Mouse (Mus musculus): ENCODE data around the gene Mt3. TPM values are rescaled to one million over a fixed set of nuclear protein-coding genes. Genes with fewer than 3 reads are reported as not detected.
A peak's percentile ranks its signal among the peaks of the same experiment; 100 is the strongest.

Mt3 gene
- polyA plus RNA-seq, 1 experiment from 2014 or later: 0.95 TPM

DNA sequence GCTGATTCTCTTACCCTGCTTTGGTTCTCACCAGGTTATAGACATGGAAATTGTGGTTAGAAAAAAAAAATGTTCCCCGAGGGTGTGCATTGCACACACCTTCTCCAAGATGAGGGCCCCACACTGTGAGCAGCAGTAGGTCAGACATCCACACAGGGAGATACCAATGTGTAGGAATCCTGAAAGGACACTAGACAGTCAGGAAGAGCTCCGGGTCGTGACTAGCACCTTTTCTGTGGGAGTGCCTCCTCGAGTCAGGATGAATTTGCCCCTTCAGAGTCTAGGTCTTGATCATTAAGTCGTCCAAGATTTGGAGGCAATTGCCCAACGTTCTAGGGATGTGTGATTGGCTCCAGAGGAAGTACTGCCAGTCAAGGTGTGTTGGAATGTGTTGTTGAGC, 33.4 kb downstream of the Mt3 start:
- peaks cover 36% of the 10 kb centered on the region for H3K4me1 ChIP-seq (replicated peaks; ENCODE audit: control insufficient read depth, insufficient read depth, low read length)
- DNase-seq (ENCODE audit: low spot score) (no peak), ATAC-seq (replicated peaks; ENCODE audit: low FRiP score) (no peak)
- H3K27me3 ChIP-seq (replicated peaks; ENCODE audit: control insufficient read depth, insufficient read depth, low read length): peaks cover 41% of the 10 kb centered on the region
- H3K9ac ChIP-seq (ENCODE audit: low read depth, low read length): no peak overlapping the region
- H3K4me2 ChIP-seq: peak overlapping the region; percentile 60
- H3K36me3 ChIP-seq (ENCODE audit: control insufficient read depth, insufficient read depth, low read length): no peaks in the 10 kb centered on the region
- no peak overlapping the region for H3K4me3 ChIP-seq (ENCODE audit: low read depth, low read length)
- H3K27ac ChIP-seq (ENCODE audit: low read depth, low read length): peak overlapping the region; percentile 4; the same call in 1 of the 2 replicates
- no peaks in the 10 kb centered on the region for H3K9me3 ChIP-seq (ENCODE audit: control insufficient read depth, low read length)
- WGBS: 63% methylated on average over 6 of the region's 6 CpGs

DNA sequence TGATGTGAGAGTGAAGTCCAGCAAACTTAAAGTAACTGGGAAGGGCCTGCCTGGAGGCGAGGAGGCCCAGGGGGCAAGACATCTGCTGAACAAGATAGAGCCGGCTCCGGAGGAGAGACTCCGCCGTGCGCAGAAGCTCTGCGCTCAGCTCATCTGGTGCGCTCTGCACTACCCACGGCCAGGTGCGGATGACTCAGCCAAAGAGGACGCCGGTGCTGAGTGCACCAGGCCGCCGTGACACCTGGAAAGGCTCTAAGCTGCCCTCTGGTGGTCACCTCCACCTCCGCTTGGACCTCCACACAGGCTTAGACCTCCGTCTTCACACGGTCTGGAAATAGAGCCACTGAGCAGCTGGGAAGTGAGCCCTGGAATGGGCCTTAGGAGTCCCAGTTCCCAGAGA, 34.1 kb downstream of the Mt3 start:
- H3K27me3 ChIP-seq (replicated peaks; ENCODE audit: control insufficient read depth, insufficient read depth, low read length): peaks cover 41% of the 10 kb centered on the region
- no peaks in the 10 kb centered on the region for H3K36me3 ChIP-seq (ENCODE audit: control insufficient read depth, insufficient read depth, low read length)
- H3K9me3 ChIP-seq (ENCODE audit: control insufficient read depth, low read length): no peaks in the 10 kb centered on the region
- ATAC-seq (replicated peaks; ENCODE audit: low FRiP score) (peak; percentile 81), DNase-seq (ENCODE audit: low spot score) (peak; percentile 69)
- peaks cover 41% of the 10 kb centered on the region for H3K4me1 ChIP-seq (replicated peaks; ENCODE audit: control insufficient read depth, insufficient read depth, low read length)
- H3K4me3 ChIP-seq (ENCODE audit: low read depth, low read length): peak overlapping the region; percentile 30
- peak overlapping the region; percentile 46 for H3K9ac ChIP-seq (ENCODE audit: low read depth, low read length)
- peak overlapping the region; percentile 60 for H3K4me2 ChIP-seq
- peak overlapping the region; percentile 47 for H3K27ac ChIP-seq (ENCODE audit: low read depth, low read length)
- 4% methylated on average over 17 of the region's 17 CpGs for WGBS

DNA sequence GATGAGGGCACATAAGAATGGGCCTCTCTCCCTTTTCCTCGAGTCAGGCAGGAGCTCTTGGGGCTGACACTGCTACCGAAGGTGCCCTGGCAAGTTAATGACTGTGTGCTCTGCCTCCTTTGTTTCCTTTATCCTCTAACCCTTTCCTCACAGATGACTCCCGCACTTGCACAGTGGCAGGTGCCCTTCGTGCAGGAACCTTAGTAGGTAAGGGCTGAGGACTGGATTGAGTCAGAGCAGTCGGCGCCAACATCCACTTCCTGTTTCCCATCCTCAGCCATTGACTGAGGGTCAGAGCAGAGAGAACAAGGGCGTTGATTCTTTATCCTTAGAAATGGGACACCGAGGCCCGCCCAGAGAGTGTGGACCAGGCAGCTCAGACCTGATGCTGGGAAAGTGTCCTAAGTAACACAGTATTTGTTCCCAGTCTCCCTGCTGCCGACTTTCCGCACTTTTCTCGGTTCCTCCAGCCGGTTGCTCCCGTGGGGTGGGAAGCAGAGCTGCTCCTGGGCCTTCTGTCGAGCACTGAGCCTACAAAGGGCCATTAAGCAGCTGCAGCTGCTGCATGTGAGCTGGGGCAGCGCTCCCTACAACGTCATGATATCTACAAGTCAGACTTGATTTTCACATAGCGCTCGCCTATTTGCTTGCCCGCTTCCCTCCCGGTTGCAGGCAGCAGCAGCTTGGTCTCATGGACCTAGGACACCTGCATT, 35.0 kb downstream of the Mt3 start:
- H3K9ac ChIP-seq (ENCODE audit: low read depth, low read length): peak overlapping the region; percentile 46
- peaks cover 37% of the 10 kb centered on the region for H3K27me3 ChIP-seq (replicated peaks; ENCODE audit: control insufficient read depth, insufficient read depth, low read length)

DNA sequence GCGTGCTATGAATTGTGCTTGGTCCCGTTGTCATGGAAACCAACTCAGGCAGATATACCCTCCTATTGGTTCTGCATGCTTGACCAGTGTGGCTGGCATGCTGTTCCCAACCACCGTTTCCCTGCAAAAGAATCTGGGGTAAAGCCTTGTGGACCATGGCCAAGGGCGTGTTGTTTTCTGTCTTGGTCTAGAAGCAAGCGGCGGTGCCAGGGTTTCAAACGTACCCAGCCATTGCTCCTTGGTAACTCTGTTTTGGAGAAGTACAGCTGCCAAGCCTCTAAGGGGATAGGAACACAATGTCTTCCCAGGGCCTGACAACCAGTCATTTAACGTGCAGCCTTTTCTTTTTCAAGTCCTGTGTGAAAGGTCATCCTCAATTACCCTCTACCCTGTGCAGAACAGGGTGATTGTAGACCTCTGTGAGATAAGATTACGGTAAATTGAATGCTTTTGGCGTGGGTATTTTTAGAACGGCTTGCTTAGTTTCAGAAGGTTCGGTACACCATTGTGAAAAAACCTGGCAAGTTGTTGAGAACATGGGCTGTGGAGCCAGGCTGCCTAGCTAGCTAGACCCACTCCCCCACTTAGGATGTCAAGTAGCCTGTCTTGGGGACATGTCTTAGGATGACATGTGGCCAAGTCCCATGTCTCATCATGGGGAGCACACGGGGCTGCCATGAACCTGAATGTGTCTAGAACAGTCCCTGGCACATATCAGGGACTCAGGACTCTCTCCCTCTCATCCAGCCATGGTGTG, 37.0 kb downstream of the Mt3 start:
- H3K27me3 ChIP-seq (replicated peaks; ENCODE audit: control insufficient read depth, insufficient read depth, low read length): peaks cover 24% of the 10 kb centered on the region
- no peak overlapping the region for H3K27ac ChIP-seq (ENCODE audit: low read depth, low read length)
- no peak for DNase-seq (ENCODE audit: low spot score)
- H3K9me3 ChIP-seq (ENCODE audit: control insufficient read depth, low read length): no peaks in the 10 kb centered on the region
- no peaks in the 10 kb centered on the region for H3K36me3 ChIP-seq (ENCODE audit: control insufficient read depth, insufficient read depth, low read length)
- WGBS: 64% methylated on average over 13 of the region's 13 CpGs
- no peak for ATAC-seq (replicated peaks; ENCODE audit: low FRiP score)
- H3K4me2 ChIP-seq: no peak overlapping the region
- H3K9ac ChIP-seq (ENCODE audit: low read depth, low read length): no peak overlapping the region
- peaks cover 24% of the 10 kb centered on the region for H3K4me1 ChIP-seq (replicated peaks; ENCODE audit: control insufficient read depth, insufficient read depth, low read length)
- no peak overlapping the region for H3K4me3 ChIP-seq (ENCODE audit: low read depth, low read length)

More for the DNA sequence above, 35.0 kb downstream of the Mt3 start:
- Histone ChIP-seq H3K27ac (ENCODE audit: low read depth, low read length) (peak overlapping the region; percentile 47), H3K9me3 (ENCODE audit: control insufficient read depth, low read length) (no peaks in the 10 kb centered on the region), H3K4me2 (peak overlapping the region; percentile 60), H3K4me1 (replicated peaks; ENCODE audit: control insufficient read depth, insufficient read depth, low read length) (peaks cover 38% of the 10 kb centered on the region), H3K36me3 (ENCODE audit: control insufficient read depth, insufficient read depth, low read length) (no peaks in the 10 kb centered on the region), H3K4me3 (ENCODE audit: low read depth, low read length) (no peak overlapping the region)
- DNase-seq (ENCODE audit: low spot score) (no peak), ATAC-seq (replicated peaks; ENCODE audit: low FRiP score) (no peak)
- 34% methylated on average over 21 of the region's 21 CpGs for WGBS

DNA sequence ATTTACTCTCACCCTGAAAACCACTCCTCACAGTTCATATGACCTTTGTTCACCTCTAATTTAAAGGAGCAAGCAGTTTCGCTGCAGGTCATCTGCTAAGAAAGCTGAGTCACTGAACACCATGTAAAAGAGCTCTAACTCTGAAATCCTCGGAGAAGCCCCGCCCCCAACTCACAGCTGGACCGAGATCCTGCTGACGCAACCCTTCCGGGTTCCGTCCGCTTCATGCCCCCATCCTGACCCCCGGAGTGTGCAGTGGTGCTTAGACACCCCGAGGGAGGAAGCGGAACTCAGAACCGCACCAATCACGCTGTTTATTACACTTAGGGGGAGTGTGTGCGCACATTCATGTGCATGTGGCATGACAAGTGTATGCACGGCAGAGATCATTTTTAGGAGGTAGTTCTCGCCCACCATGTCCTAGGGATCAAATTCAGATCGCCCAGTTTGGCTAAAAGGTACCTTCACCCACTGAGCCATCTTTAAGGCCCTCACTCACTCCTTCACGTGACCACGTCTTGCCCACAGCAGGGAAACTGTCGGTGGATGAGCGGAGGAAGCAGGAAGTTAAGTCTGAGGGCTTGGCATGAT, 38.8 kb downstream of the Mt3 start:
- H3K27ac ChIP-seq (ENCODE audit: low read depth, low read length): no peak overlapping the region; the same call in 1 of the 2 replicates
- peak; percentile 53 for ATAC-seq (replicated peaks; ENCODE audit: low FRiP score)
- WGBS: 14% methylated on average over 21 of the region's 21 CpGs

DNA sequence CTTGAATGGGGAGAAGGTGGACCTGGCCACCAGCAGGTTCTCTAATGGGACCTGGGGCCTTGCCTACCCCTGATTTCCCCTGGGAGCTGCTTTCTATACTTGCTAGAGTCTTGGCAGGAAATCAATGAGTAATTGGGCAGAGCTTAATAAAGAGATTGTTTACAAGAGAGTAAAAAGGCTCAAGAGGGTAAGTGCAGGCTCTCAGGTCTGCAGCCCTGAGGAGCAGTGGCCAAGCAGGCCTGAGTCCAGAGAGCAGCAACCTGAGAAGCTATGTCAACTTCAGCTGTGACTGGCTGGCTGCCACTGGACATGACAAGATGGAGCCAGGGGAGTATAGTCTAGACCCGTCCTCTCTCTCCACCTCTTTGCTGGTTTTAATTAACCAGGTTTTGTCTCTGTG, 40.5 kb downstream of the Mt3 start:
- Histone ChIP-seq H3K27me3 (replicated peaks; ENCODE audit: control insufficient read depth, insufficient read depth, low read length) (0 out of 2 replicates have a peak, but pooled peaks cover 3% of the 10 kb centered on the region), H3K4me1 (replicated peaks; ENCODE audit: control insufficient read depth, insufficient read depth, low read length) (peaks cover 12% of the 10 kb centered on the region; the same call in 1 of the 2 replicates), H3K9ac (ENCODE audit: low read depth, low read length) (no peak overlapping the region), H3K4me2 (no peak overlapping the region), H3K4me3 (ENCODE audit: low read depth, low read length) (no peak overlapping the region), H3K36me3 (ENCODE audit: control insufficient read depth, insufficient read depth, low read length) (no peaks in the 10 kb centered on the region), H3K27ac (ENCODE audit: low read depth, low read length) (no peak overlapping the region), H3K9me3 (ENCODE audit: control insufficient read depth, low read length) (no peaks in the 10 kb centered on the region)
- 83% methylated on average over 1 of the region's 1 CpGs for WGBS
- no peak for DNase-seq (ENCODE audit: low spot score)
- ATAC-seq (replicated peaks; ENCODE audit: low FRiP score): no peak

More for the DNA sequence above, 38.8 kb downstream of the Mt3 start:
- DNase-seq (ENCODE audit: low spot score): peak; percentile 72
- Histone ChIP-seq H3K9ac (ENCODE audit: low read depth, low read length) (peak overlapping the region; percentile 66), H3K4me2 (peak overlapping the region; percentile 76), H3K4me3 (ENCODE audit: low read depth, low read length) (peak overlapping the region; percentile 54), H3K9me3 (ENCODE audit: control insufficient read depth, low read length) (no peaks in the 10 kb centered on the region), H3K27me3 (replicated peaks; ENCODE audit: control insufficient read depth, insufficient read depth, low read length) (peaks cover 15% of the 10 kb centered on the region), H3K4me1 (replicated peaks; ENCODE audit: control insufficient read depth, insufficient read depth, low read length) (peaks cover 23% of the 10 kb centered on the region), H3K36me3 (ENCODE audit: control insufficient read depth, insufficient read depth, low read length) (no peaks in the 10 kb centered on the region)

DNA sequence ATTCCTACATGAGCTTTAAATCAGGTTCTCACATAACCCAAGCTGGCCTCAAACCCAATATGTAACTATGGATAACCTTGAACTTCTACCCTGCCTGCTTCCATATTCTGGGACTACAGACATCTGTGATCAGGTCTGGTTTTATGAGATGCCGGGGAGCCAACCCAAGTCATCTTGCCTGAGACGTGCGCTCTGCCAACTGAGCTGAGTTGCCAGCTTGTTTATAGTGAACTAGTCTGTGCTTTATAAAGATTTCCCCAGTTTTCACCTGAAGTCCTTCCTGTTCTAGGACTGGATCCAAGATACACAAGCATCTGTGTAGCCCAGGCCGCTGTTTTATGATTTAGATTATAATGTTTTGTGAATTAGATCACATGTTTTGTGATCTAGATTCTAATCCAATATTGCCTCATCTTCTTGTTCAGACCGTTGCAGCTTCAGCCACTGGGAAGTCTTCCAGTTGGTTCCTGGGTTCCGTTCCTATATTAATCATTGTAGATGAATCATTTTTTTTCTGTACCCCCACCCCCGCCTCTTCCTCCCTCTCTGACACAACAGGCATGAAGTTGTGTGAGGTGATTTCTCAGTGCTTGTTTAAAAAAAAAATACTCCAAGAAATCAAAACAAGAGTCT, 42.3 kb downstream of the Mt3 start:
- H3K4me1 ChIP-seq (replicated peaks; ENCODE audit: control insufficient read depth, insufficient read depth, low read length): peaks cover 10% of the 10 kb centered on the region; the same call in 1 of the 2 replicates
- H3K9me3 ChIP-seq (ENCODE audit: control insufficient read depth, low read length): no peaks in the 10 kb centered on the region
- H3K4me3 ChIP-seq (ENCODE audit: low read depth, low read length): no peak overlapping the region
- 83% methylated on average over 7 of the region's 7 CpGs for WGBS
- DNase-seq (ENCODE audit: low spot score): no peak
- H3K36me3 ChIP-seq (ENCODE audit: control insufficient read depth, insufficient read depth, low read length): no peaks in the 10 kb centered on the region
- H3K27ac ChIP-seq (ENCODE audit: low read depth, low read length): no peak overlapping the region
- no peak overlapping the region for H3K4me2 ChIP-seq
- no peak overlapping the region for H3K9ac ChIP-seq (ENCODE audit: low read depth, low read length)
- no peak for ATAC-seq (replicated peaks; ENCODE audit: low FRiP score)
- 0 out of 2 replicates have a peak, but pooled peaks cover 3% of the 10 kb centered on the region for H3K27me3 ChIP-seq (replicated peaks; ENCODE audit: control insufficient read depth, insufficient read depth, low read length)

DNA sequence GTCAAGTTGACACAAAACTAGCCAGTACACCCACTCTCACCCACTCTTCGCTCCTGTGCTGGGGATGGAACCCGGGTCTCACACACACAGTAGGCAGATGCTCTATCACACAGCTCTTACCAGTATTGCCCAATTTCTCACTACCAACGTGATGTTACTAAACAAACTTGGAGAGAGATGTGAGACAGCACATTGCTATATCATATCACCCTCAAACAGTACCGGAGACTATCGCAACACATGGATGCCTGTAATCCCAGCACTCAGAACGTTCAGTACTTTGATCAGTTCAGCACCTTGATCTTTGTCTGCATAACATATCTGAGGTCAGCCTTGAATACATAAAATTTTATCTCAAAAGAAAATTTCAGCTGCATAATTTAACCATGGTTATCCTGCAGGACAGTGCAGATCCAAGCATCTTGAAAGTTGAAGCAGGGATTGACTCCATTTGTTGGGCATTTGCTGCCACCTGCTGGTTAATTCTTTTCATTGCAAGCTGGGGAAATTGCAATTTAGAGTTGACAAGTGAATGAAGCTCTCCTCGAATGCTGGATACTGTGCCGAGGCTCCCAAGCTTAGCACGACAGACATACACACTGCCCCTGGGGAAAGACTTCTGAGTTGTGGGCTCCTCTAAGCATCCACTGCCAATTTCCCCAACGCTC, 46.9 kb downstream of the Mt3 start:
- DNase-seq (ENCODE audit: low spot score) (peak; percentile 65), ATAC-seq (replicated peaks; ENCODE audit: low FRiP score) (0 out of 2 replicates have a peak, but pooled peaks have one; percentile 23)
- H3K27ac ChIP-seq (ENCODE audit: low read depth, low read length): no peak overlapping the region
- H3K27me3 ChIP-seq (replicated peaks; ENCODE audit: control insufficient read depth, insufficient read depth, low read length): 0 out of 2 replicates have a peak, but pooled peaks cover 3% of the 10 kb centered on the region
- H3K4me2 ChIP-seq: no peak overlapping the region
- H3K36me3 ChIP-seq (ENCODE audit: control insufficient read depth, insufficient read depth, low read length): no peaks in the 10 kb centered on the region
- H3K9ac ChIP-seq (ENCODE audit: low read depth, low read length): no peak overlapping the region
- H3K9me3 ChIP-seq (ENCODE audit: control insufficient read depth, low read length): no peaks in the 10 kb centered on the region
- WGBS: 44% methylated on average over 10 of the region's 10 CpGs
- no peak overlapping the region for H3K4me3 ChIP-seq (ENCODE audit: low read depth, low read length)
- no peaks in the 10 kb centered on the region for H3K4me1 ChIP-seq (replicated peaks; ENCODE audit: control insufficient read depth, insufficient read depth, low read length)

Measured in liver, embryonic 11.5 days (tissue).